Mouse (Mus musculus): ENCODE measurements around the gene Plxna1.

- TF ChIP-seq CTCF (IDR thresholded peaks at IDR 0.05; ENCODE audit: low read depth) = no peak
- TF ChIP-seq EP300 (optimal IDR thresholded peaks at IDR 0.05) = no peak
Measured at GRCm38 (mm10) chr6:89363107-89363451, 659 bp upstream of the Plxna1 start.
